Mouse (Mus musculus) liver, adult 2 months (tissue): ENCODE results near the gene Fam131b.

Experiments
- CTCF ChIP-seq: fragments of 200-500 bp; IDR thresholded peaks from 2 replicates; pipeline ENCODE4 v1.5.1; 2011; ENCODE audit warnings: low read depth, low read length, control low read depth
- POLR2A ChIP-seq: fragments of 200-500 bp; IDR thresholded peaks from 2 replicates; pipeline ENCODE4 v1.6.1; 2011; ENCODE audit warnings: low read length, control low read depth; ENCODE audit not compliant: insufficient read depth; ENCODE audit errors: extremely low read depth

DNA sequence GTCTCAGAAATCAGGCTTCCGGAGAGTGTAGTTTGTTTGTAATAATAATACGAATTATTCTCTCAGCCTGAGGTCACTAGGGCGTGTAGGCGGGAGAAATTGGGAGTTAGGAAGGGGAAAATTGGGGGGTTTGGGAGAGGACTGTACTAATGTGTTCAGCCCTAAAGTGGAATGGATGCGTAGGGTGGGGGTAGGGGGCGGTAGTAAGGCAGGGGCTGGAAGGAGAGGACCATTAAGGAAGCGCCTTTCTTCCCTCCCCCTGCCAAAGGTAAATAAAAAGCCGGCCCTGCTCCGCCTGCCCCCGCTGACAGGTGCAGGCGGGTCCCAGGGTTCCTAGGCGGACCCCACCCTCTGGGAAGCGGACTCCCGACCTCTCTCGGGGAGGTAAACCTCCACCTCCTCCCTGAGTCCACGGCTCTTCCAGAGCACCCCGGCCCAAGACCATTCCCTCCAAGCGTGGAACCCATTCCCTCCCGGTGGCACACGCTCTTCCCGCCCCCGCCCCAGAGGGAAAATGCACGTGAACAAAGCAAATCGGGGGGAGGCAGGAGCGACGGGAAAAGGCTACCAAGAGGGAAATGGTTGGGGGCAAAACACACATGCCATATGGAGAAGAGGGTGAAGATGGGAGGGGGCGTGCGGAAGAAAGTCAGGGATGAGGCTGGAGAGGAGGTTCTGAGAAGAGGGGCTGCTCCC is 924 bp downstream of the Fam131b start:
- TF ChIP-seq CTCF (no peak), POLR2A (no peak)
